Mouse (Mus musculus) forebrain, postnatal 0 days (tissue): ENCODE results near the gene Btbd3. TPM values are rescaled to one million over a fixed set of nuclear protein-coding genes. Genes with fewer than 3 reads are reported as not detected.
A peak's percentile ranks its signal among the peaks of the same experiment; 100 is the strongest.

Experiments used
- ATAC-seq: fragments of 200-750 bp; cut with Nextera tagmentation; 2 replicates; pipeline ENCODE4 v1.8.0; 2017; ENCODE audit warnings: mild to moderate bottlenecking, moderate library complexity
- DNase-seq: peaks from one replicate; pipeline ENCODE4 v3.0.0-alpha.2; 2015
- H3K27ac ChIP-seq: fragments of 300-500 bp; sonication (generic); 2 replicates; pipeline ENCODE4 v1.5.1; 2014; ENCODE audit warnings: low read depth, mild to moderate bottlenecking, antibody characterized with exemption, low read length, moderate library complexity, mixed read lengths
- H3K27me3 ChIP-seq: fragments of 300-500 bp; sonication (generic); 2 replicates; pipeline ENCODE4 v1.6.1; 2014; ENCODE audit warnings: mild to moderate bottlenecking, low read length, mixed read lengths; ENCODE audit not compliant: insufficient read depth
- H3K36me3 ChIP-seq: fragments of 300-500 bp; sonication (generic); 2 replicates; pipeline ENCODE4 v1.6.1; 2014; ENCODE audit warnings: mild to moderate bottlenecking, moderate library complexity; ENCODE audit not compliant: insufficient read depth
- H3K4me1 ChIP-seq: fragments of 300-500 bp; sonication (generic); 2 replicates; pipeline ENCODE4 v1.6.1; 2014; ENCODE audit warnings: antibody characterized with exemption; ENCODE audit not compliant: insufficient read depth
- H3K4me2 ChIP-seq: fragments of 300-500 bp; sonication (generic); 2 replicates; pipeline ENCODE4 v1.6.1; 2014; ENCODE audit warnings: low read depth, mild to moderate bottlenecking, moderate library complexity
- H3K4me3 ChIP-seq: fragments of 300-500 bp; sonication (generic); 2 replicates; pipeline ENCODE4 v1.5.1; 2014; ENCODE audit warnings: low read depth, low read length, mixed read lengths
- H3K9ac ChIP-seq: fragments of 300-500 bp; sonication (generic); 2 replicates; pipeline ENCODE4 v1.6.1; 2014; ENCODE audit warnings: mild to moderate bottlenecking
- H3K9me3 ChIP-seq: fragments of 300-500 bp; sonication (generic); 2 replicates; pipeline ENCODE4 v1.6.1; 2016; ENCODE audit warnings: low read length
- CTCF ChIP-seq: sonication (generic); IDR thresholded peaks from 2 replicates; pipeline ENCODE4 v1.5.1; 2016; ENCODE audit warnings: antibody characterized with exemption, control low read depth, low read depth
- WGBS: fragments of 180-500 bp; shearing (Covaris S2); extraction: QIAGEN DNeasy Blood & Tissue Kit; methylation state at CpG from one replicate; pipeline ENCODE4 v1.1.7; 2014; 5-methylcytosine and 5-hydroxymethylcytosine counted together
- polyA plus RNA-seq: library from polyadenylated mRNA; unstranded; fragments of >200 nt; fragmentation: Nextera tagmentation; extraction: Ambion mirVana; gene quantifications from 2 replicates; pipeline ENCODE4 v1.2.1, GENCODE M21; 2015
- total RNA-seq: library from RNA; depleted of rRNA; stranded (reverse); fragments of >200 nt; gene quantifications from 2 replicates; pipeline ENCODE4 v1.2.3, GENCODE M21; 2014

Gene Btbd3
- total and polyA plus RNA-seq, 2 experiments from 2014 or later, result 33.8 to 64.9 TPM

DNA sequence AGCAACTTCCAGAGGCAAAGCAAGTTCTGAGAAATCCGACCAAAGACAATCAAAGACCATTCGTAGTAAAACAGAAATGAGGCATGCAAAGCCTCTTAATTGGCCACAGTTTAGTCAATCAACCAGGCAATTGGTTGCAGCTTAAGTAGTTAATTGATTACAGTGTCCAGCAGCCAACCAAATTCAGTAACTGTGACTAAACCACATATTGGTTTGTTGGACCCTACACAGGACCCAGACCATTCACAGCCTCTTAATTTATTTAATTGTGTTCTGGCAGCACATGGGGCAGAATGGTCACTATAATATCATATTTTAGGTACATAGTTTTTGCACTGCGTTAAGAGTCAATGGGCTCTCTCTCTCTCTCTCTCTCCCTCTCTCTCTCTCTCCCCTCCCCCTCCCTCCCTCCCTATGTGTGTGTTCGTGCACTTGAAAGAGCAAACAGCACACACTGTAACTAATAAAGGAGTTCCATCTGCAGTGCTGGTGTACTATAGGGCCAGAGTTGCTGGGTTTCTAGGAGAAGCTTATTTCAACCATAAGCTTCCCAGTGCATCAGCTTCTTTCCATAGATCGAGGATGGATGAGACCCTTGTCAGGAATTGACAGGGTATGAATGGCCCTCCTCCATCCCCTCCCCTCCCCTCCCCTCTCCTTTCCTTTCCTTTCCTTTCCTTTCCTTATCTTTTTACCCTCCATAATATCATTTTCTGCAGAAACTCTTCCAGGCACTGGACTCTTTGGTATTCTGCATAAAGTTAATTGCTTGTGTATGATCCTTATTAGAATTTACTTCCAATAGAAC is 275.0 kb downstream of the Btbd3 start:
- no peak overlapping the region for H3K27ac ChIP-seq
- no peak overlapping the region for H3K4me3 ChIP-seq
- no peaks in the 10 kb centered on the region for H3K9me3 ChIP-seq
- H3K36me3 ChIP-seq, result no peaks in the 10 kb centered on the region
- ATAC-seq (no peak), DNase-seq (no peak)
- no peak overlapping the region for H3K9ac ChIP-seq
- H3K4me1 ChIP-seq, result no peaks in the 10 kb centered on the region
- H3K4me2 ChIP-seq, result no peak overlapping the region
- whole genome bisulfite sequencing, result 13% methylated on average over 5 of the region's 5 CpGs
- no peaks in the 10 kb centered on the region for H3K27me3 ChIP-seq
- TF ChIP-seq CTCF, result no peak

DNA sequence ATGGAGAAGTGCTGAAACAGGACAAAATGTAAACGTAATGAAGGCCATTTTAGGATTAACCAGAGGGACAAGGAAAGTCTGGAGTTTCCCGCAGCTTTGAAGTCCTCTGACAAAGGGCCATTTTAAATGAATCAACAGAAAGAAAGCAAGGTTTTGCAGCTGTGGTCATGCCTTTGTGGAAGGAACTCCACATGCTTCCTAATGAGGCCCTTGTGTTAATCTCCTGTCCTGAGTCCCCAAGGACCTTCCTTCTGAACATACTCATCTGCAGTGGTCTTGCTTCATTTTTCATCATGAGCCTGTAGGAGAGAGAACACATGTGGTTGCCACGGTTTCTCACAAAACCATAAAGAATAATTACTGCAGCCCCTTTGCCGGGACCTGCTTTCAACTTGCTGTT is 275.6 kb downstream of the Btbd3 start:
- Histone ChIP-seq H3K27me3 (no peaks in the 10 kb centered on the region), H3K27ac (no peak overlapping the region), H3K4me2 (no peak overlapping the region), H3K9me3 (no peaks in the 10 kb centered on the region), H3K4me3 (no peak overlapping the region), H3K36me3 (no peaks in the 10 kb centered on the region), H3K9ac (no peak overlapping the region), H3K4me1 (no peaks in the 10 kb centered on the region)
- no peak for TF ChIP-seq CTCF
- WGBS, result 13% methylated on average over 4 of the region's 4 CpGs
- no peak for DNase-seq
- ATAC-seq, result no peak

DNA sequence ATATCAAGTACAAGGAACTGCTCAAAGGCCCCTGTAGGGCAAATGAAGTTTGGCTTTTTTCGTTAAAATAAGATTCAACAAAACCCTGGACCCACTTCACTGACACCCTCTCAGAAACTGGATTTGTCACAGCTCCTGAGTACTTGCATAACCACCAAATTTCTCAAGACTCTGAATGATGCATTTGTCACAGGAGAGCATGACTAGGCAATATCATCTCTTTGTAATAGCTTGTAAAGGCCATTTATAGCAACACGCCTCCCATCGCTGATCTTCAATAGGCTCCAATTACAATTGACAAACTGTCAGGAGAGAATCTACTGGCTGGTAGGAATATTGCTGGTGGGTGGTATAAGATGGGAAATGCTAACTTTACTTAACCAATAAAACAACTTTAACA is 283.3 kb downstream of the Btbd3 start:
- 65% methylated on average over 3 of the region's 3 CpGs for WGBS
- Histone ChIP-seq H3K4me1 (no peaks in the 10 kb centered on the region), H3K27ac (no peak overlapping the region), H3K9me3 (no peaks in the 10 kb centered on the region), H3K4me2 (no peak overlapping the region), H3K27me3 (no peaks in the 10 kb centered on the region), H3K9ac (no peak overlapping the region), H3K36me3 (no peaks in the 10 kb centered on the region), H3K4me3 (no peak overlapping the region)
- ATAC-seq, result no peak
- no peak for TF ChIP-seq CTCF
- DNase-seq, result no peak

DNA sequence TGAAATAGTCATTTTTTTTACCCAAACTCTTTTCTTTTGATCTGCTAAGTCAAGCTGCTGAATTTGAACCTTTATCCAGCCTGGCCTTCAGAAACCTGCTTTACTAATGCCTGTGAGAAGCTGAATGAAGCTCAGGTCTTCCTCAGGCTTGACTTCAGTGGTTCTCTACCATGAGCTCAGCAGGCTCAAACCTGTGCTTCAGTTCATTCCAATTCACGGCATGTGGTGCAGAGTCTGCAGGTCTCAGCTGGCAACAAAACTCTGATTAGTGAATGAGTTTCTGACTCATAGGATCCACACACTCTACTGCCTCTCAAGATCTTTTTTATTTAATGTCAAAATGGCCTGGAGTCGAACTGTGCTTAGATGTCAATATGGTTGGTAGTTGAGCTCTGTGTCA is 292.6 kb downstream of the Btbd3 start:
- DNase-seq (no peak), ATAC-seq (no peak)
- no peak for TF ChIP-seq CTCF
- Histone ChIP-seq H3K4me3 (no peak overlapping the region), H3K36me3 (no peaks in the 10 kb centered on the region), H3K9ac (no peak overlapping the region), H3K9me3 (no peaks in the 10 kb centered on the region), H3K4me1 (no peaks in the 10 kb centered on the region), H3K27me3 (no peaks in the 10 kb centered on the region), H3K27ac (no peak overlapping the region), H3K4me2 (no peak overlapping the region)
- WGBS, result 83% methylated on average over 2 of the region's 2 CpGs

DNA sequence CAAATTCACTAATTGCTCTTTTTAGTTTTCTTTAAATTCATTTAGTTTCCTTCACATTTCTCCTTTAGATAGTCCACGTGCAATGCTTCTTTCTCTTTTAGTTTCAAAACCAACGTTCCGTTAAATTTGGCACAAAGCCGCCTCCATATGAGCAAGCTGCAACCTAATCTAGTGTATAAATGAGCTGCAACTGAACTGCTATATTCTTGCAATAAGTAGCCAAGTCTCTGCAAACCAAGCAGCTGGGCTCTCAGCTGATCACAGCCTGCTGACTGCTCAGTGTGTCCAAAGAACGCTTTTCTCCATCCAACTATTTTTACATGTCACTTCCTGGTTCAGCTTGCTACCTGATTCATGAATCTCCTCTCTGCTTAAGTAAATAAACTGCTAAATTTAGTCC is 295.2 kb downstream of the Btbd3 start:
- no peaks in the 10 kb centered on the region for H3K36me3 ChIP-seq
- WGBS, result 26% methylated on average over 5 of the region's 5 CpGs
- ATAC-seq, result peak; percentile 86
- 0 out of 2 replicates have a peak, but pooled peaks cover 2% of the 10 kb centered on the region for H3K4me1 ChIP-seq
- H3K27me3 ChIP-seq, result no peaks in the 10 kb centered on the region
- no peak for TF ChIP-seq CTCF
- no peaks in the 10 kb centered on the region for H3K9me3 ChIP-seq
- no peak overlapping the region for H3K9ac ChIP-seq
- DNase-seq, result peak; percentile 80
- H3K4me3 ChIP-seq, result no peak overlapping the region
- no peak overlapping the region for H3K4me2 ChIP-seq
- no peak overlapping the region for H3K27ac ChIP-seq

DNA sequence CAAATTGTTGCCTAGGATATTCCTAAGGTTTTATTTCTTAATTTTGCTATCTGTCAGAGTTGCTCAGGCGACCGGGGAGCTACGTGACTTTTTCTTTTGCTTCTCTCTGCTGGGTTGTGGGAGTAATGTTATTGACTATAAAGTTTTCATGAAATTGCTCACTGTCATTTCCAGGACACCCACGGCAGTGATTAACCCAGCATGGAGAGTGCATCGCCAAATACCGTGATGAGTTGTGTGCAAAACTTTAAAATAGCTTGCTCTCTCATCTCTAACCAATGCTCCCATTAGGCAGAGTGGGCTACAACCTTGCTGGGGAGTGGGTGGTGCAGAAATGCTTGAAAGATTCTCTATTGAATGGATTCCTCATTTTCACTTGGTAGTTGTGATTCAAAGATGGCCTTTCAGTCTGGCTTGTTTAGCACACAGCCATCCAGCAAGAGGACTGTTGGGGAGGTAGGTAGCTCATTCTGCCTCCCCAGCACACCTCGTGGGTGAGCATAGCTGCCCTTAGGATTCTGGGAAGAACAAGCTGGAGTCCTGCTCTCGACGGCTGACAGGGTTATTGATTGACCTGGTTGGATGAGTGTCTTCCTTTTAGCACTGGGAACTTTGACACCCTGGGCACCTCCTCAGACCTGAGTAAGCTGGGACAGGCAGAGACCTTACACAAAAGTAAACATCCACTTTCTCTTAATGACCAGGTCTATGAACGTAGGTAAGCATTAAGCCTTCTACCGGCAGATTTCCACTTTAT is 298.9 kb downstream of the Btbd3 start:
- no peaks in the 10 kb centered on the region for H3K27me3 ChIP-seq
- 0 out of 2 replicates have a peak, but pooled peaks cover 2% of the 10 kb centered on the region for H3K4me1 ChIP-seq
- WGBS, result 82% methylated on average over 11 of the region's 11 CpGs
- no peaks in the 10 kb centered on the region for H3K36me3 ChIP-seq
- TF ChIP-seq CTCF, result no peak
- H3K9ac ChIP-seq, result no peak overlapping the region
- no peak overlapping the region for H3K4me2 ChIP-seq
- H3K27ac ChIP-seq, result no peak overlapping the region
- H3K9me3 ChIP-seq, result no peaks in the 10 kb centered on the region
- no peak for DNase-seq
- H3K4me3 ChIP-seq, result no peak overlapping the region
- ATAC-seq, result no peak

DNA sequence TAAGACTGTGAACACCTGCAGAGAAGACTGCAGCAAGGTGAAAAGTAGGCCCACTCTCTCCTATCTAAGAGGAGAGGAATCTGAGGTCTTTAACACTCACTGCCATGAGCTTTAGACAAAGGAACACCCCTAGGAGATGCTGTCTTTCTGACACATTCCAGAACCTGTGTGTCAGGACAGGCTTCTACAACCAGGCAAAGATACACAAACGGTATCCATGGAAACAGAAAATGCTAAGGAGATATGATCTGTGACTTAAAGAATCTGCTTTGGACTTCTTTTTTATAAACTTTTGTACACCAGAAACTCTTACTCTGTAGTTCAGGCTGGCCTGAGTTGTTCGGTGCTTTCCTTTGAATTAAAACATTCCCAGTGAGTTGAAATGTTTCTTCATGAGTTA is 329.6 kb downstream of the Btbd3 start:
- ATAC-seq, result no peak
- 89% methylated on average over 2 of the region's 2 CpGs for WGBS
- Histone ChIP-seq H3K9me3 (no peaks in the 10 kb centered on the region), H3K27ac (no peak overlapping the region), H3K4me2 (no peak overlapping the region), H3K4me1 (no peaks in the 10 kb centered on the region), H3K4me3 (no peak overlapping the region), H3K27me3 (no peaks in the 10 kb centered on the region), H3K36me3 (no peaks in the 10 kb centered on the region), H3K9ac (no peak overlapping the region)
- TF ChIP-seq CTCF, result no peak
- DNase-seq, result no peak
